Mouse (Mus musculus) heart, embryonic 13.5 days (tissue): ENCODE measurements at regions not wholly inside any gene's neighbourhood (a gene's known extent, or its start where the extent isn't known, plus 50 kb on each side); places are given as distances from the start of the nearest gene placed in this dataset.

Experiments used
- ATAC-seq: fragments of 200-750 bp; cut with Nextera tagmentation; 2 replicates; pipeline ENCODE4 v1.8.0; 2017; ENCODE audit warnings: moderate TSS enrichment; ENCODE audit not compliant: insufficient number of reproducible peaks, low FRiP score, low TSS enrichment; ENCODE audit errors: extremely low read depth
- H3K27ac ChIP-seq: fragments of 300-500 bp; sonication (generic); replicated peaks from 2 replicates; pipeline ENCODE4 v1.5.1; 2015; ENCODE audit warnings: moderate library complexity, mild to moderate bottlenecking, inconsistent platforms
- H3K27me3 ChIP-seq: fragments of 300-500 bp; sonication (generic); replicated peaks from 2 replicates; pipeline ENCODE4 v1.6.1; 2015; ENCODE audit warnings: mild to moderate bottlenecking, inconsistent platforms
- H3K36me3 ChIP-seq: fragments of 300-500 bp; sonication (generic); 2 replicates; pipeline ENCODE4 v1.6.1; 2015; ENCODE audit warnings: mild to moderate bottlenecking, inconsistent platforms
- H3K4me1 ChIP-seq: fragments of 300-500 bp; sonication (generic); 2 replicates; pipeline ENCODE4 v1.6.1; 2015; ENCODE audit warnings: inconsistent platforms
- H3K4me2 ChIP-seq: fragments of 300-500 bp; sonication (generic); 2 replicates; pipeline ENCODE4 v1.6.1; 2015; ENCODE audit warnings: inconsistent platforms, mild to moderate bottlenecking, moderate library complexity
- H3K4me3 ChIP-seq: fragments of 300-500 bp; sonication (generic); 2 replicates; pipeline ENCODE4 v1.5.1; 2015; ENCODE audit warnings: moderate library complexity, mild to moderate bottlenecking, inconsistent platforms
- H3K9ac ChIP-seq: fragments of 300-500 bp; sonication (generic); 2 replicates; pipeline ENCODE4 v1.6.1; 2015; ENCODE audit warnings: inconsistent platforms, mild to moderate bottlenecking, moderate library complexity
- H3K9me3 ChIP-seq: fragments of 300-500 bp; sonication (generic); 2 replicates; pipeline ENCODE4 v1.6.1; 2016; ENCODE audit warnings: inconsistent platforms
- WGBS: fragments of 180-500 bp; shearing (Covaris S2); methylation state at CpG from one replicate; pipeline ENCODE4 v1.1.7; 2015; ENCODE audit warnings: mixed read lengths; 5-methylcytosine and 5-hydroxymethylcytosine counted together

DNA sequence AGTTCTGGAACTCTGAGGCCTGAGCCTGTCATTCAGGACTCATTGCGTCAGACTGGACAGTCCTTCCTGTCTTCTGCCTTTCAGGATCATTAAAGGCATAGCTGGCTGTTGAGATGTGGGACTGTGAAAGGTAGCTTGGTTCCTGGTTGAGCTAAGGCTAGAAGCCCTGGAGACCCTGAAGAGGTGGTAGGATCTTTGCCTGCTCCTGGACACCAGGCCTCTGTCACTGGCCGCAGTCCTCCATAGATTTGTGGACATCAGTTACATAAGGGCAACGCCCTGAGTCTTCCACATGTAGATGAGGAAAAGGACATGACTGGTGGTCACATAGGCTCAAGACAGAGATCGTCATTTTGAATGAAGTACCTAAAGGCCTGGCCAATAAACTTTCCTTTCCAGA, 127.9 kb downstream of the Opa1 start:
- peaks cover 3% of the 10 kb centered on the region for H3K4me1 ChIP-seq
- H3K9ac ChIP-seq = no peak overlapping the region
- ATAC-seq = no peak
- no peaks in the 10 kb centered on the region for H3K36me3 ChIP-seq
- no peak overlapping the region for H3K4me3 ChIP-seq
- no peak overlapping the region for H3K27ac ChIP-seq
- no peak overlapping the region for H3K4me2 ChIP-seq
- H3K27me3 ChIP-seq = no peaks in the 10 kb centered on the region
- H3K9me3 ChIP-seq = 0 out of 2 replicates have a peak, but pooled peaks cover 4% of the 10 kb centered on the region
- WGBS = 83% methylated on average over 4 of the region's 4 CpGs

DNA sequence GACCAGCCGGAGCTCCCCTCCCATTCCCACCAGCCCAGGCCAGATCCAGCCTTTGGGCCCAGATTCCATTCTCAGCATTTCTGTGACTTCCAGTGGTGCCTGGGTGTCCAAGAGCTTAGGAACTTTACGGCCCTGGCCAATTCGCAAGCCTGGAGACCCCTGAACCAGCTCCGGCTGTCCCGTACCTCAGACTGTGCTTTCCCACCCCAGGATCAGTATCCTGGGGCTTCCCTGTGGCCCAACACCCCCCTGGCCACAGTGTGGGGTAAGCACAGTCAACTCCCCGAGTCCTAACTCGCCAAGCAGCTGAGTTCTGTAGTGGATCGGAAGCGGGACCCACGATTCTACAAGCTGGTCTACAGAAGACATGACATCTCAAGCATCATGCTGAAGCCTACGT, 128.5 kb downstream of the Opa1 start:
- Histone ChIP-seq H3K27ac (no peak overlapping the region), H3K9ac (no peak overlapping the region), H3K27me3 (no peaks in the 10 kb centered on the region), H3K36me3 (no peaks in the 10 kb centered on the region), H3K4me1 (peaks cover 9% of the 10 kb centered on the region), H3K4me3 (no peak overlapping the region), H3K9me3 (no peaks in the 10 kb centered on the region), H3K4me2 (no peak overlapping the region)
- 84% methylated on average over 11 of the region's 11 CpGs for WGBS
- ATAC-seq = no peak

GRCm38 (mm10) chr16:29709072-29709471, 129.9 kb downstream of the Opa1 start:
- Histone ChIP-seq H3K4me1 (peaks cover 9% of the 10 kb centered on the region), H3K27me3 (no peaks in the 10 kb centered on the region), H3K4me3 (no peak overlapping the region), H3K4me2 (no peak overlapping the region), H3K9ac (no peak overlapping the region), H3K9me3 (no peaks in the 10 kb centered on the region), H3K27ac (no peak overlapping the region), H3K36me3 (no peaks in the 10 kb centered on the region)
- 35% methylated on average over 4 of the region's 4 CpGs for WGBS
- ATAC-seq = no peak

- H3K9me3 ChIP-seq = no peaks in the 10 kb centered on the region
- H3K4me1 ChIP-seq = peaks cover 17% of the 10 kb centered on the region
- H3K9ac ChIP-seq = no peak overlapping the region
- H3K4me2 ChIP-seq = no peak overlapping the region
- H3K27me3 ChIP-seq = no peaks in the 10 kb centered on the region
- no peak overlapping the region for H3K27ac ChIP-seq
- no peak overlapping the region for H3K4me3 ChIP-seq
- H3K36me3 ChIP-seq = no peaks in the 10 kb centered on the region
- no peak for ATAC-seq
Measured at GRCm38 (mm10) chr16:29711386-29711785, 132.3 kb downstream of the Opa1 start.

DNA sequence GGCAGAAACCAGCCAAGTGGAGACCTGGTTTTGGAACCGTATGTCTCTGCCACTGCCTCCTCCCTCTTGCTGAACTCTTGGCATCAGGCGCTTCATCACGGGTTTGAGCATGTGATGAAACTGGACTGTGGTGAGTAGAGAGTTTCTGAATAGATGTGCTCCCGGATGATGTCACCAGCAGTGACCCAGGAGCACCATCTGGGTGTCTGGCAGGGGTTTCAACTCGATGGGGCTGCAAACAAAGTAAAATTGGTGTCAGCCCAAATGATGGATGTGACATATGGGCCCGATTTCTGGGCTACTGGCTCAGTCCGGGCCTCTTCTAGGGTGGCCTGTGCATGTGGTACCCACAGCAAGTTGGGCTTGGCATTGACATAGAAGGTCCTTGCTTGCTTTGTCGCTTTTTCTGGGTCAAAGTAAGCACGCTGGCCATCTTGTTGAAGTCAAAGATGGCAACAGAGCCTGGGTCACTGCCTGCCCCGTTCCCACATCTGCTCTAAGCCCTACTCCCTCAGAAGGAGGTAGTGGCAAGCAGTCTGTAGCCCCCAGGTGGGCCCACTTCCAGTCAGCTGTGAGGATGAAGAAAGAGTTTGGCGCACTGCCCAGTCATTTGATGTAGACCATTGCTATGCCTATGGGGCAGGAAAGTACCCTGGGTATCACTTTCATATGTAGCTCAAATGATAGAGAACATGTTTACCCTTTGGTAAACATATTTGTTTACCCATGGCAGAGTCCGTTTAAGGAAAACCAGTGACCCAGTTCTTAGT, 133.0 kb downstream of the Opa1 start:
- no peak overlapping the region for H3K4me3 ChIP-seq
- ATAC-seq = no peak
- H3K27me3 ChIP-seq = no peaks in the 10 kb centered on the region
- peaks cover 17% of the 10 kb centered on the region for H3K4me1 ChIP-seq
- 74% methylated on average over 12 of the region's 12 CpGs for WGBS
- H3K9ac ChIP-seq = no peak overlapping the region
- H3K4me2 ChIP-seq = no peak overlapping the region
- H3K27ac ChIP-seq = no peak overlapping the region
- no peaks in the 10 kb centered on the region for H3K36me3 ChIP-seq
- H3K9me3 ChIP-seq = no peaks in the 10 kb centered on the region

GRCm38 (mm10) chr16:29714612-29715127, 135.5 kb downstream of the Opa1 start:
- WGBS = 37% methylated on average over 10 of the region's 10 CpGs
- no peak overlapping the region for H3K27ac ChIP-seq
- H3K4me2 ChIP-seq = peak overlapping the region; percentile 12; the same call in 1 of the 2 replicates
- H3K9me3 ChIP-seq = no peaks in the 10 kb centered on the region
- H3K4me1 ChIP-seq = peaks cover 17% of the 10 kb centered on the region
- no peaks in the 10 kb centered on the region for H3K36me3 ChIP-seq
- ATAC-seq = peak; percentile 43; the same call in 1 of the 2 replicates
- 0 out of 2 replicates have a peak, but pooled peaks cover 7% of the 10 kb centered on the region for H3K27me3 ChIP-seq
- no peak overlapping the region for H3K4me3 ChIP-seq
- H3K9ac ChIP-seq = no peak overlapping the region

GRCm38 (mm10) chr16:29718965-29719364, 139.8 kb downstream of the Opa1 start:
- no peaks in the 10 kb centered on the region for H3K9me3 ChIP-seq
- no peaks in the 10 kb centered on the region for H3K36me3 ChIP-seq
- no peak overlapping the region for H3K4me2 ChIP-seq
- H3K4me1 ChIP-seq = peaks cover 8% of the 10 kb centered on the region
- no peak for ATAC-seq
- no peak overlapping the region for H3K4me3 ChIP-seq
- no peak overlapping the region for H3K27ac ChIP-seq
- peaks cover 36% of the 10 kb centered on the region for H3K27me3 ChIP-seq
- 52% methylated on average over 10 of the region's 10 CpGs for WGBS
- H3K9ac ChIP-seq = no peak overlapping the region

GRCm38 (mm10) chr16:29719571-29720451, 140.7 kb downstream of the Opa1 start:
- Histone ChIP-seq H3K36me3 (no peaks in the 10 kb centered on the region), H3K4me1 (peaks cover 1% of the 10 kb centered on the region), H3K27ac (no peak overlapping the region), H3K4me2 (no peak overlapping the region), H3K9me3 (no peaks in the 10 kb centered on the region), H3K27me3 (peaks cover 38% of the 10 kb centered on the region), H3K9ac (no peak overlapping the region), H3K4me3 (no peak overlapping the region)
- no peak for ATAC-seq
- 82% methylated on average over 23 of the region's 23 CpGs for WGBS

DNA sequence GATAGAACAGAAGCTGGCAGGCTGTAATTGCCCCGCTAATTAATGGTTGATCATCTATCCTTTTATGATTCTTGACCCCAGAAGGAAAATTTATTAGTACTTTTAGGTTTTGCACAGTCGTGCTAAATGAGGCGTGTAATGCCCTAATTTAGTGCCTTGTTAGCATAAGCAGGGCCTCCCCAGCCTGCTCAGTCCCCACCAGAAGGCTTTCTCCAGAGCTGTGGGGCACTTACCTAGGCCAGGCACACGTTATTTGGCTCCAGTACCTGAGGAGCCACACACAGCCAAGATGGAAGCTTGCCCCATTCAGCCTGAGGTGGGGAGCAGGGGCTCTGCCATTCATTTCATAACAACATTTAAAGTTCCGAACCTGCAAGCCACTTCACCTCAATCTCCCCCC, 146.0 kb downstream of the Opa1 start:
- Histone ChIP-seq H3K27ac (no peak overlapping the region), H3K9me3 (no peaks in the 10 kb centered on the region), H3K4me2 (no peak overlapping the region), H3K4me3 (no peak overlapping the region), H3K36me3 (no peaks in the 10 kb centered on the region), H3K9ac (no peak overlapping the region), H3K27me3 (peaks cover 70% of the 10 kb centered on the region), H3K4me1 (peaks cover 13% of the 10 kb centered on the region)
- 68% methylated on average over 5 of the region's 5 CpGs for WGBS
- no peak for ATAC-seq

DNA sequence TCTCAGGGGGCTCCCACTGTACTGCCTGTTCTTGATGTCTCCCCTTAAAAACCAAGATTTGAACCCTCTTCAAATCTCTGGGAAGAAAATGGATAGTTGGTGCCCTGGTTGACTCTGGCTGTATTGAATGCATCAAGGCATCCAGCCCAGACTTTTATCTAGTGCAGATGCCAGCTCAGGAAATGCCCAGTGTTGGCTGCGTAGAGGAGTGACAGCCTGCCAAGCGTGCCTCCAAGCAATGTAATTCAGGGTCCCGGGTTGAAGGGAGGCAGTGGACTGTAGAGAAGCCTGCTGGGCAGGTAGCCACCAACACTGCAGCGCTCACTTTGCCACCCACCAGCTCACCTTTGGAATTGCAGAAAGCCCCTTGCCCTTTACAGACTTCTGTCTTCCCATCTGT, 146.4 kb downstream of the Opa1 start:
- WGBS = 60% methylated on average over 4 of the region's 4 CpGs

GRCm38 (mm10) chr16:29727397-29727796, 148.3 kb downstream of the Opa1 start:
- Histone ChIP-seq H3K27me3 (peaks cover 76% of the 10 kb centered on the region), H3K4me3 (no peak overlapping the region), H3K27ac (no peak overlapping the region), H3K9ac (no peak overlapping the region), H3K9me3 (no peaks in the 10 kb centered on the region), H3K36me3 (no peaks in the 10 kb centered on the region), H3K4me1 (peaks cover 17% of the 10 kb centered on the region), H3K4me2 (no peak overlapping the region)
- 79% methylated on average over 7 of the region's 7 CpGs for WGBS
- ATAC-seq = no peak

More for the DNA sequence above, 146.4 kb downstream of the Opa1 start:
- H3K27me3 ChIP-seq = peaks cover 73% of the 10 kb centered on the region
- no peak overlapping the region for H3K9ac ChIP-seq
- no peaks in the 10 kb centered on the region for H3K9me3 ChIP-seq
- H3K4me2 ChIP-seq = no peak overlapping the region
- H3K36me3 ChIP-seq = no peaks in the 10 kb centered on the region
- no peak overlapping the region for H3K27ac ChIP-seq
- peaks cover 17% of the 10 kb centered on the region for H3K4me1 ChIP-seq
- H3K4me3 ChIP-seq = no peak overlapping the region
- no peak for ATAC-seq
